Mouse (Mus musculus) adrenal gland, adult 2 months (tissue): ENCODE measurements around the gene Gm16253. TPM values are rescaled to one million over a fixed set of nuclear protein-coding genes. Genes with fewer than 3 reads are reported as not detected.

Experiments
- DNase-seq: peaks from one replicate; pipeline ENCODE4 v3.0.0; 2021
- long read RNA-seq: library from polyadenylated mRNA; stranded (forward); transcript quantifications from one replicate; pipeline ENCODE4 v2.0.0, GENCODE M21; 2021
- polyA plus RNA-seq: library from polyadenylated mRNA; depleted of rRNA; stranded (reverse); fragments of >200 nt; gene quantifications from 2 replicates; pipeline ENCODE4 v1.2.3, GENCODE M21; 2012; rRNA removed
- total RNA-seq, 2 experiments: library from RNA; stranded (reverse); gene quantifications; 2 replicates each; pipeline ENCODE4 v1.2.3; 2021

The Gm16253 gene
- total RNA-seq: not detected
- polyA plus RNA-seq: not detected in 2 replicates
- long read RNA-seq: 0 reads

DNA sequence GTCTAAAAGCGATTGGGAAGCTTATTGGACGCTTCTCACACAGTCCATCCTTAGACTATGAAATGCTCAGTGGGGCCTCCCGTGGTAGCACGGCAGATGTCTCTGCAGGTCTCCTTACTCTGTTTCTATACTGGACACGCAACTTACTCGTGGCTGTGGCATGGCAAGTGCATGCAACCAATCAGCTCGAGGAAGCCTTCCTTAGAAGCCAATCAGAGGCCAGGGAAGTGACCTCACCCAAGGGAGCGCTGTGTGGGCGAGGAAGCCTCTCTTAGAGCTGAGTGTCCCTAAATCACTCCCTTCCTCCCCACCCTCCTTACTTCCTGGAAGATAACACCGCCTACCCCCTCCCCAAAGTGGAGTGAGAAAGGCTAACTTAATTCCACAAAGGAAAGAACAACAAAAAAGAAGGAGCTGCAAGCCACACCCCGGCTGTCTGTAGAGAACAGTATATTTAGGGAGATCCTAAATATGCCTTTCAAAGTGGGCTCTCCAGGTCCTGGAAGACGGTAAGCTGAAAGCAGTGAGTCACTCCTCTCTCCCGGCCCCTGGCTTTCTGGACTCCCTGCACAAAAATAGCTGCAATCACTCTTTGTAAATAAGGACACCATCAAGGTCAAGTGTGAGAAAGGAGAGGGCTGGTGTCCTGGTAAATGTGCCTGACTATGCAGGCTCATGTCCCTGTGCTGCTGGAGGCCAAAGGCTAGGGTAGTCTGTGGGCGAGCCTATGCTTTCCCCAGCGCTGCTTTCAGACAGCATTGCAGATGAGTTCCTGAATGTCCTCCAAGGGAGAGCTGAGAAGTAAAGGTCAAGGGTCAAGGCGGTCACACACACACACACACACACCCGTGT lies at the start of gene Gm16253:
Gm16253 (plus strand) TSS at position 295 of the 852 bp plus-strand sequence.
- peak; percentile 94 for DNase-seq

DNA sequence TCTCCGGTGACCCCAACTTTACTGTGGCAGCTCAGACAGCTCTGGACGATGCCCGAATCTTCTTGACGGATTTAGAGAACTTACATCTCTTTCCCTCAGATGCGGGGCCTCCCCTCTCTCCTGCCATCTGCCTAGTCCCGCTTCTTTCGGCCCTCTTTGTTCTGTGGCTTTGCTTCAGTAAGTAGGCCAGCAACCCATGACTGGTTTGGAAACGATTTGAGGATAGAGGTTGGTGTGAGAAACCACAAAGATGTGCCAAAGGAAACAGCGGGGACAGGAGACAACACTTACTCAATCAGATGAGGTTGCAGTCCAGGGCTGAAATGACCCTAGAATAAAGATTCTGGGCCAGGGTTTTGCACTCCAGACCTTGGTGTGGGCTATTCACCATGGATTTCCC lies 48.3 kb upstream of the Gm16253 start:
- DNase-seq: no peak

DNA sequence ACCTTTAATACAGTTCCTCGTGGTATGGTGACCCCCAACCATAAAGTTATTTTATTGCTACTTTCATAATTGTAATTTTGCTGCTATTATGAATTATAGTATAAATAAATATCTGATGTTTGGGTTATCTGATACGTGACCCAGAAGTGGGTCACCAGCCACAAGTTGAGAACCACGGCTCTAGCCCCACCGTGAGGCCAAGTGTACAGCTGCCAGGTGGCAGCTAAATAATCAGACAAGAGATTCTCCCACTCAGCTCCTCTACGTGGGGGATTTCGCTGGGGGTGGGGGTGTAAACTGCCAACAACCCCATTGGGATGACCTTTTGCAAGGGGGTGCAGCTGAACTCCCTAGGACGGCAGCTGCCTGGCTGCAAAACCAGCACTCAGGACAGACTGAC lies 44.7 kb upstream of the Gm16253 start:
- no peak for DNase-seq

DNA sequence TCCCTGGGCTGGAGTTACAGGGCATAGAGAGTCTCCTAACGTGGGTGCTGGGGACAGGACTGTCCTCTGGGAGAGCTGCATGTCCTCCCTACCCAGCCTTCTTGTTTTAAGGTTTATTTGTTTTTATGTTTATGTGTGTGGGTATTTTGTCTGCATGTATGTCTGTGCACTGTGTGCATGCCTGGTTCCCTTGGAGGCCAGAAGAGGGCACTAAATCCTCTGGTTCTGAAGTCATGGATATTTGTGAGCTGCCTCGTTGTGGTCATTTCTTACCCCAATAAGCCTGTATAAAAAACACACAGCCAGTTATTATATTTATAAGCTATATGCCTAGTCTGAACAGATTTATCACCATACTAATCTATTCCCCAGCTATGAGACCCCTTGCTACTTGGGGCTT lies 42.5 kb upstream of the Gm16253 start:
- DNase-seq: no peak

DNA sequence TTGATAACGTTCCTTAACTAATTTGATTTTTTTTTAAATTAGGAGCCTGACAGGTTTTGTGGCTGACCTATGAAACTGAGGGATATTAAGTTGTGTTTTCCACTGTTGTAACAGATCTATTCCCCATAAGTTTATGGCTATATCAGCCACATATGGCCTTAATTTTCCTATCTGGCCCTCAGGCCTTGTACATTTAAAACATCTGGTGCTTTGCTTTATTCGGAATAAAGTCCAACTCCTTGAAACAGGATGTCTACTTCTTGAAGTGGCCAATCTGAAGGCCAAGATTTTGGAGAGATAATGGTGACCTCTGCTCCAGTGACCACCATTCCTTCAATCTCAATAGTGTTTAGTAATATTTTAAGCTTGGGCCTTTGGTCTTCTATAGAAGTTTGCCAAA lies 37.5 kb upstream of the Gm16253 start:
- no peak for DNase-seq

DNA sequence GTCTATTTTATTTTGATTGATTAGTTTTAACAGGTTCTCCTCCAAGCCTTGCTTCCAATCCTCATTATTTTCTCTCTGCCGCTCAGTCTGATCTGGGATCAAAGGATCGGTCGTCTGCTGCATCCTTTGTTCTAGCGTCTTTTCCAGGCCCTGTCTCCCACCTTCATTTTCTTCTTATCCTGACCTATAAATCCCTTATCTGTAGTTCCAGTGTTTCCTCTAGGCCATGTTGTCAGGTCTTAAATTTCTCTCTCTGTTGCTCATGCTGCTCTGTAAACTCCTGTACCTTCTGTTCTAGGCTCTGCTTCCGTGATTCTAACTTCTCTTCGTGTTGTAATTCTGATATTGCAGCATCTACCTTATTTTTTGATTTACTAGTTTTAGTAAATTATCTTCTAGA lies 36.0 kb upstream of the Gm16253 start:
- no peak for DNase-seq

DNA sequence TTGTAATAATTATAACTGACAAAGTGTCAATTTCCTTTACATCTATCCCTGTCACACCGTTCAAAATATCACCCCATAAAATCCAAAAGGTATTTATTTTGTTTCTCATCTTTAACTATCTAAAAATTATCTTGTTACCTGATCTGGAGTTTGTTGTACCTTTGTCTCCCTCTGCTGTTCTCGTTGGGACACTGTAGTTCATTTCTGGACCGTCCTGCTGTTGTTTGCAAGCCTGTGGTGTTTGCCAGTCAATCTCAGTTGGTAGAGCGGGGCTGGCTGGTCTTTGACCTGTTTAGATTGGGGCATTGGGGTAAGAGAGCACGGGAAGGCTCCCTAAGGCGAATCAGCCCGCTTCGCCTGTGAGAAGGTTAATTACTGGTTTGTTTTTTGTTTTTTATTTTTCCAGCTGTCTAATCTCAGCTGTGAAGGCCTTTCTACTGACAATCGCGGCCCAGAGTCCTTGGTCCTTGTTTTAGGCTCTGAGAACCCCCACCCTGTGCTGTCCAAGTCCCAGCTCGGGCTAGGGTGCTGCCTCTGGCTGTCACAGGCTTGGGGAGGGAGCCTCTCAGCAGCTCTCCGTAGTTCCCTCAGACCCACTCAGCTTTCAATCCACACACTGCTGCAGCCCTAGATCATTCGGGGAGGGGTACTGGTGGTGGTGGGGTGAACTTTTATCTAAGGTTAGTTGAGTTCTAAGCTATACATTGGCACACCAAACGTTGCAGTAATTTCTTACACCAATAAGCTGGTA lies 35.3 kb upstream of the Gm16253 start:
- no peak for DNase-seq

DNA sequence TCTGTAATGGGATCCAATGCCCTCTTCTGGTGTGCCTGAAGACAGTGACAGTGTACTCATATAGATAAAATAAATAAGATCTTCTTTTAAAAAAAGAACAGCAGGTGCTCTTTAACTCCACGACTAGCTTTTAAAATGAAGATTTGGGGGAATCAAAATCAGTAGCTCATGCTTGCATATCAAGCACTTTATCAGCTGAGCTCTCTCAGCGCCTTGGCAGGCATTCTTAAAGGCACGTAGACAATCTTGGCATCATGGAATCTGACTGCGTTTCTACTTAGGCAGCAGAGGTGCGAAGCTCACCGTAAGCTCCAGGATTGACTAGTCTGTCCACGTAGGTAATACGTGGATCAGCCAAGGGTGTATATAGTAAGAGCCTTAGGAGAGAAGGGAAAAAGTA lies 34.2 kb upstream of the Gm16253 start:
- no peak for DNase-seq

DNA sequence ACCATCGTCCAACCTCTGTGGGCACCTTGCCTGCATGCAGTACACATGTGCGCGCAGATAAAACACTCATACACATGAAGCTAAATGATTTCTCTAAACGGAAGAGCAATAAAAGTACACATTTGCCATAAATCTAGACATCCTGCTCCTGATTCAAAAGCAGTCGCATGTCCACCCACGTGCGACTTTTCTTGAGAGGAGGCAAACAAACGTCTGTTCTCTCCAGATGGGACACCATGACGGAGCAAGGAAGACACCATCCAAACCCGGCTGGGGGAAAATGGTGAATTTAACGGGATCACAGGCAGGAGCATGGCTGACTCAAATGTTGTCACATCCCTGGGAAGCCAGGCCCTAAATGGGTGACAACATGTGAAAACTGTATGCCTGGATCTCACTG lies 33.4 kb upstream of the Gm16253 start:
- DNase-seq: no peak

DNA sequence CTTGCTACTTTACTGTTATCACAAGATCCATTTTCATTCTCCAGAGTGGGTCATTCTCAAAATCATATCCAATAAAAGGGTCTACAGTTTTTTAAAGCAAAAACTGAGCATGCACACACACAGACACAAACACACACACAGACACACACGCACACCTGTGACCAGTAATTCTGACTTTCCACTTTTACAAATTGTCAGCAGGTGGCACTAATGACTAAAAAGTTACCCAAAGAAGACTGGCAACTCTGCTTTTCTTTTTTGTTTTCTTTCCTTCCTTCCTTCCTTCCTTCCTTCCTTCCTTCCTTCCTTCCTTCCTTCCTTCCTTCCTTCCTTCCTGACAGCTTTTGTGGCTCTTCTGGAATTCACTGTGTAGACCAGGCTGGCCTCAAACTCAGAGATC lies 31.2 kb upstream of the Gm16253 start:
- no peak for DNase-seq

DNA sequence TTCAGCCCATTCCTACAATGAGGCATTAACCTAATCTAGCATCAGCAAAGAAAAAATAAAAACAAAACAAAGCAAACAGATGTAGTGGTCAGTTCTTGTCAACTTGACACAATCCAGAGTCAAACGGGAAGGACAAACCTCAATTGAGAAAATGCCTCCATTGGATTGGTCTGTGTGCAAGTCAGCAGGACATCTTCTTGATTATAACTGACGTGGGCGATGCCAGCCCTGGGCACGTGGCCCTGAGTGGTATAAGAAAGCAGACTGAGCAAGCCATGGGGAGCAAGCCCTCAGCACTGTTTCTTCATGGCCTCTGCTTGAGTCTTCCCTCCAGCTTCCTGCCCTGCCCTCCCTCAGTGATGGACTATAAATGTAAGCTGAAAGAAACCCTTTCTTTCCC lies 29.9 kb upstream of the Gm16253 start:
- no peak for DNase-seq

DNA sequence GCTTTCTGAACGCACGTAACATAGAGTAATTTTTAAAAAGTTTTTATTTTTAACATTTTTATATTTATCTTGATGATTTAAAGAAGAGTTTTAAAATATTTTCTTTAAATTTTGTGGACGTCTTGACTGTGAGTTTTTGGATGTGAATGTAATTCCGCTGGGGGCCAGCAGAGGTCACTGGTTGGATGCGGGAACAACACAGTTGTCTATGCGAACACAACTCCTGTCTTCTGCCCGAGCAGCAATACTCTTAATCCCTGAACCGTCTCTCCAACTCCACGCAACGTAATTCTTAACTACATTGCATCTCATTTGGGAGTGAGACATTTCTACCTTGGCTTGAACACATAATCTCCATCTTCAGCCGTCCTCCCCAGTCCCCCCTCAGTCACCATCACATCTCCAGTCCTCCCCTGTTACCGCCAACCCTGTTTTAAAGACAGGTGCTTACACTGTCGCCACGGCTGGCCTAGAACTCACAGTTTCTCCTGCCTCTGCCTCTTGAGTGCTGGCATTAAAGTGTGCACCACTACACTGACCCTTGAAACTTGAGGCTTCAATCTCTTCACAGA lies 29.3 kb upstream of the Gm16253 start:
- DNase-seq: peak; percentile 74

DNA sequence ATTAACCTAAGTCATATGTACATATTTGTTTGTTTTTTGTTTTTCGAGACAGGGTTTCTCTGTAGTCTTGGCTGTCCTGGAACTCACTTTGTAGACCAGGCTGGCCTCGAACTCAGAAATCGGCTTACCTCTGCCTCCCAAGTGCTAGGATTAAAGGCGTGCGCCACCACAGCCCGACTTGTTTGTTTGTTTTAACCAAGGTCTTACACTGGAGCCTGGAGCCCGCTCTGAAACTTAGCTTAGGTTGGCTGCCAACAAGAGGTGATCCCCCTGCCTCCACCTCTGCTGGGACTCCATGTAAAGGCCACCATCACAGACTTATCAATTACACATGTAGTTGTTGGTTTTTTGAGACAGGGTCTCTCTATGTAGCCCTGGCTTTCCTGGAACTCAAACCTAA lies 28.0 kb upstream of the Gm16253 start:
- no peak for DNase-seq

DNA sequence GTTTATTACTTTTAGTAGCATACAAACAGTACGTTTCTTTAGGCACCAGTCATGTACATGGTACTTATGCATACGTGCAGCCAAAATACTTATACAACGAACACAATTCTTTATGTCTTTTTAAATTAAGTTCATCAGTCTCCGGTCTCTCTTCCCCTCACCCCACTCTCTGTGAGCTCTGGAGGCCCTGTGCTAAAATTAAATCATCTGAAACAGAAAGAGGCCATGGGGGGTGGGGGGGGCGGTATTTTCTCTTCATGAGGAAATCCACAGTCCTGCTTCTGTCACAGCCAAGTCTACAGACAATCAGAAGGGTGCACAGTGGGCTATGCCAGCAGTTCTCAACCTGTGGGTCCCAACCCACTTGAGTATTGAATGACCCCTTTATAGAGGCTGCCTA lies 27.4 kb upstream of the Gm16253 start:
- DNase-seq: no peak

DNA sequence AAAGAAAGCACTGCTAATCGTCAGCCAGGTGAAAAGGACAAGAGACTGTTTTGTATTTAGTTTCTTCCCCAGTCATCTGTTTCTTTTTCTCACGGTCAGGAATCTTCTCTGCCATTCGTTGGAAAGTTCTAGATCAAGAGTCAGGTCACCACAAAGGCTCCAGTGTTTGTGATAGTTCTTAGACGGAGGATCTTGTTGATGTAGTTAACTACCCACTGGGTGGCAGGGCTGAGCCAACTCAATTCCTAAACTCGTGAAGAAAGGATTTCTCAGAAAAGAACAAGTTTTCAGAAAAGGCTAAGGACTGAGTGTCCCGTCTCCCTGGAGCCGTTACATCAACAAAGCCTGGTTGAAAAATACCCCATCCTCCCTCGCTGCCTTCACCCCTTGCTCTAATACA lies 25.6 kb upstream of the Gm16253 start:
- peak; percentile 69 for DNase-seq

DNA sequence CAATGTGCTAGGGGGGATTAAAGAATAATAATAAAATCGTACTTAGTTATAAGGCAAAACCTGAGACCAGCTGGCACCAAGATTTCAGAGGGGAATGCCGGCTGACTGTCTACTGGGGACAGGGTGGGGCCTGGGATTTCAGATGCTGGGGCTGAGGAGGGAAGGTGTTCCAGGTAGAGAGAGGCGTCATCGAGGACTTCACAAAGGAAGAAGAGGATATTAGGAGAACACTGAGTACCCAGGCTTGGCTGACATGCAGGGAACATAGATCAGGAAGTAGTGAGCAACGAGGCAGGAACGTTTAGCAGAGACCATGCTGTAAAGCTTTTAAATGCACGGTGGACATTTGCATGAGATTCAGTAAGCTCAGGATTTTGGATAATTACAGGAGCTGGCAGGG lies 24.9 kb upstream of the Gm16253 start:
- no peak for DNase-seq

DNA sequence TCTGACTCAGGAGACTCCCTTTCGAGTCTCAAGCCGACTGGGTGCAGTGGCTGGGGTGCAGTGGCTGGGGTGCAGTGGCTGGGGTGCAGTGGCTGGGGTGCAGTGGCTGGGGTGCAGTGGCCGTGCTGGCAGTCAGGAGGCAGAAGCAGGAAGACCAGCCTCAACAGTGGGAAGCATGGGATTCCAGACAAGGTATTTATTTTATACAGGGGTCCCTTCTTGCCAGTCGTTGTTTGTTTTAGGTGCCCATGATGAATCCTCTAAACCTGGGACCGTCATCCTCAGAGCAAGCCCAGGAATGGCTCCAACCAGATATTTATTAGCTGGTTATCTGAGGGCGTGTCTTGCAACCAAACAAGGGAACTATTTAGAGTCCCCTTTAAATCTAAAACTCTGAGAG lies 23.2 kb upstream of the Gm16253 start:
- DNase-seq: no peak

DNA sequence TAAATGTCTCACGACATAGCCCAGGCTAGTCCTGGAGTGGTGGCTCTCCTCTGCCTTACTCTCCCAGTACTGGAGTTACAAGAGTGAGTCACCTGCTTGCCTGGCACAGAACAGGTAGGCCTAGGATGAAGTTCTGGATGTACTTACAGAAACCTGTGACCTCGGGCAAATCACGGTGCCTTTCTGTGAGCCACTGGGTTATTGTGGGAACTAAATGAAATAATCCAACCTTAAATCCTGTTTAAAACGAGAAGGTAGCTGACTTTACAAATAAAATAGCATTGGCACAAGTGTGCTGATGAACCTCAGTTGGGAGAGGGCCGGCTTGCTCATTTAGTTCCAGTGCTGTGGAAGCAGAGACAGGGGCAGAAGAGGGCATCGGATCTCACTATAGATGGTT lies 22.5 kb upstream of the Gm16253 start:
- no peak for DNase-seq

DNA sequence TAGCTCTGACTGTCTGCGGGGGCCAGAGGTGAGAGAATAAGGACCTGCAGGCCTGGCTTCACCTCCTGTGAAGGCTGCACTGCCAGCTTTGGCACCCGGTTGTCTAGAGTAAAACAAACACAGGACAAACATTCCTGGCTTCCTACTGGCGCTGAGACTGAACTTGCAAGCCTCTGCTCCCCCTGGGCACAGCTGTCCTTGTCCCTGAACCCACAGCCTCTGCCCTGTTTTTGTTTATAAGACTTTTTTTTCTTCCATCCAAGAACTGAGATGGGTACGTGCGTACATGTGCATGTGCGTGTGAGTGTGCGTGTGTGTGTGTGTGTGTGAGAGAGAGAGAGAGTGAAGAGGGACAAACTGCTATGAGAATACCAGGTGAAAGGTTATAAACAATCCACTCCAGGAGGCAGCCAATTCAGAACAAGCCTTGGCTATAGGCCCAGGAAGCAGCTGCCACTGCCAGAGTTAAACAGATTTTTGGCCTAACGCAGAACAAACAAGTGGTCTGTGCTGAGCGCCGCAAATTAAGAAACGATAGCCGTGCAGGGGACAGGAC lies 21.7 kb upstream of the Gm16253 start:
- peak; percentile 81 for DNase-seq

DNA sequence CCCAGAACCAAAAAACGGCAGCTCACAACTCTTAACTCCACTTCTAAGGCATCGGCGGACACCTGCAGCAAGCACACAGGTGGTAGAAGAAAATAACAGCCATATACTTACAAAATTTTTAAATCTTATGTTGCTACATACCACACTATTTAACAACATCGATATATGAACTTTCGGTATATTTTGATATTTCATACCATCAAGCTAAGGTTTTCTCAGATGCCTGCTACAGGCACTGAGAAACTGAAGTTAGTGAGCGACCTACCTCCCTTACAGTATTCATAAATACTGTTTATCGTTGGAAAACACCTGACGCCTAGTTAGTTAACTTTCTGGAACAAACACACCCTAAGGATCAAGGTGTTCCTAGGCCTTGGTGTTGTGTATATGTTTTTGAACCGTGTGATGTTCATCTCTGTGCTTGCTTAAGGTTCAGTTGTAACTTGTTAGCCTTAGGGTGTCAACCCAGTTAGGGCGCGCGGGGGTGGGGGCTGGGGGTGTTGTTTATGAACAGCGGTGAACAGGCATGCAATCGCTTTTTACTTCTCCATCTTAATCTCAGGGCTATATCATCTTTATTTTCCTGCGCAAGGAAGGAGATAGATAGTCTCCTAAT lies 20.7 kb upstream of the Gm16253 start:
- no peak for DNase-seq

DNA sequence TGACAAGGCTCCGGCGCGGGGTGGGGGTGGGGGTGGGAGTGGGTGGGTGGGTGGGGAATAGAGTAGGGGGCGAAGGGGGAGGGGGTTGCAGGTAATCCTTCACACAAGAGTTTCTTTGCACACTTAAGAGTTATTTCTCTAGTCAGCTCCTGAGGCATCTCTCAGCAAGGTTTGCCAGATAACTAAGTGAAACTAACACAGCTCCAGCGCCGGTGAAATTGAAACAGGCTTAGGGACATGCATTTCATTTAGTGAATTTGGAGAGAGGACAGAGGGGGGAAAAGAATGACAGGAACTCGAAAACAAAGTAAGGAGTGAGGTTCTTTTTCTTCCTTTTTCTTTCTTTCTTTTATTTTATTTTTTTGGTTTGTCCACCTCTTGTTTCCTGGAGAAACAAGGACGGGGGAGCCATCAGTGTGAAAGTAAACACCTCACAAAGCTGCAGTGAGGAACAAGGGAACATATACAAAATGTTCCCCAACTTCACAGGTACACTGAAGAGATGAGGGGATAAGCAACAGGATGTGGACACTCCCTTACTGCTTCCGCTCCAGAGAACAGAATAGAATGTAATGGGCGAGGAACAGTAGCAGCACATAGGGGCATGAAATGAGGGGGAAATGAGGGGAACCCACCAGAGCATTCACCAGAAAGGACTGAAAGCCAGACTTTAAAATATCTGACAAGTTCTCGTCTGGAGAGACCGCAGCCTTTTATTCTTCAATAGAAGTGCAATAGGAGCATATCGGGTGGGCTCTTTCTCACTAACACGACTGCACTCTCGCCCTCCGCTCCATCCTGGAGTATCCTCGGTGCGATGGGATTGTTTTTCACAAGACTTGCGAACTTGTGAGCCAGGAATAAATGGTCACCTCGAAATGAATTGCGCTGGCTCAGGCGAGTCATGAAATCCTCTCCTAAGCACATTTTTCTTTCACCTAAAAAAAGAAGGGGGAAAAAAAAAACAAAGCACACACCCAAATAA lies 19.8 kb upstream of the Gm16253 start:
- DNase-seq: no peak
